Mouse (Mus musculus) embryonic facial prominence, embryonic 14.5 days (tissue): ENCODE results near the gene Cyp27b1. TPM values are rescaled to one million over a fixed set of nuclear protein-coding genes. Genes with fewer than 3 reads are reported as not detected.

Experiments used
- ATAC-seq: fragments of 200-750 bp; cut with Nextera tagmentation; 2 replicates; pipeline ENCODE4 v1.8.0; 2017; ENCODE audit warnings: low read depth, moderate number of reproducible peaks, moderate TSS enrichment
- DNase-seq: peaks from one replicate; pipeline ENCODE4 v3.0.0-alpha.2; 2015; ENCODE audit warnings: low spot score
- H3K27ac ChIP-seq: fragments of 300-500 bp; sonication (generic); replicated peaks from 2 replicates; pipeline ENCODE4 v1.5.1; 2014; ENCODE audit warnings: low read depth, mild to moderate bottlenecking, low read length, moderate library complexity
- H3K27me3 ChIP-seq: fragments of 300-500 bp; sonication (generic); replicated peaks from 2 replicates; pipeline ENCODE4 v1.6.1; 2014; ENCODE audit warnings: low read length; ENCODE audit not compliant: control insufficient read depth, insufficient read depth
- H3K36me3 ChIP-seq: fragments of 300-500 bp; sonication (generic); 2 replicates; pipeline ENCODE4 v1.6.1; 2014; ENCODE audit warnings: low read length, mixed read lengths; ENCODE audit not compliant: control insufficient read depth, insufficient read depth
- H3K4me1 ChIP-seq: fragments of 300-500 bp; sonication (generic); 2 replicates; pipeline ENCODE4 v1.6.1; 2014; ENCODE audit warnings: antibody characterized with exemption, low read length; ENCODE audit not compliant: control insufficient read depth, insufficient read depth
- H3K4me2 ChIP-seq: fragments of 300-500 bp; sonication (generic); 2 replicates; pipeline ENCODE4 v1.6.1; 2014; ENCODE audit warnings: low read depth, mild to moderate bottlenecking, low read length, moderate library complexity, mixed read lengths
- H3K4me3 ChIP-seq: fragments of 300-500 bp; sonication (generic); 2 replicates; pipeline ENCODE4 v1.5.1; 2014; ENCODE audit warnings: low read depth, mild to moderate bottlenecking, low read length
- H3K9ac ChIP-seq: fragments of 300-500 bp; sonication (generic); 2 replicates; pipeline ENCODE4 v1.6.1; 2014; ENCODE audit warnings: low read depth, mild to moderate bottlenecking, low read length, moderate library complexity, mixed read lengths
- H3K9me3 ChIP-seq: fragments of 300-500 bp; sonication (generic); 2 replicates; pipeline ENCODE4 v1.6.1; 2016; ENCODE audit warnings: low read length; ENCODE audit not compliant: control insufficient read depth
- WGBS: fragments of 180-500 bp; shearing (Covaris S2); extraction: QIAGEN DNeasy Blood & Tissue Kit; methylation state at CpG from one replicate; pipeline ENCODE4 v1.1.7; 2014; 5-methylcytosine and 5-hydroxymethylcytosine counted together
- polyA plus RNA-seq: library from polyadenylated mRNA; unstranded; fragments of >200 nt; fragmentation: Nextera tagmentation; extraction: Ambion mirVana; gene quantifications from 2 replicates; pipeline ENCODE4 v1.2.1, GENCODE M21; 2014

Cyp27b1 gene
- polyA plus RNA-seq, 1 experiment from 2014 or later: 0.13 TPM

DNA sequence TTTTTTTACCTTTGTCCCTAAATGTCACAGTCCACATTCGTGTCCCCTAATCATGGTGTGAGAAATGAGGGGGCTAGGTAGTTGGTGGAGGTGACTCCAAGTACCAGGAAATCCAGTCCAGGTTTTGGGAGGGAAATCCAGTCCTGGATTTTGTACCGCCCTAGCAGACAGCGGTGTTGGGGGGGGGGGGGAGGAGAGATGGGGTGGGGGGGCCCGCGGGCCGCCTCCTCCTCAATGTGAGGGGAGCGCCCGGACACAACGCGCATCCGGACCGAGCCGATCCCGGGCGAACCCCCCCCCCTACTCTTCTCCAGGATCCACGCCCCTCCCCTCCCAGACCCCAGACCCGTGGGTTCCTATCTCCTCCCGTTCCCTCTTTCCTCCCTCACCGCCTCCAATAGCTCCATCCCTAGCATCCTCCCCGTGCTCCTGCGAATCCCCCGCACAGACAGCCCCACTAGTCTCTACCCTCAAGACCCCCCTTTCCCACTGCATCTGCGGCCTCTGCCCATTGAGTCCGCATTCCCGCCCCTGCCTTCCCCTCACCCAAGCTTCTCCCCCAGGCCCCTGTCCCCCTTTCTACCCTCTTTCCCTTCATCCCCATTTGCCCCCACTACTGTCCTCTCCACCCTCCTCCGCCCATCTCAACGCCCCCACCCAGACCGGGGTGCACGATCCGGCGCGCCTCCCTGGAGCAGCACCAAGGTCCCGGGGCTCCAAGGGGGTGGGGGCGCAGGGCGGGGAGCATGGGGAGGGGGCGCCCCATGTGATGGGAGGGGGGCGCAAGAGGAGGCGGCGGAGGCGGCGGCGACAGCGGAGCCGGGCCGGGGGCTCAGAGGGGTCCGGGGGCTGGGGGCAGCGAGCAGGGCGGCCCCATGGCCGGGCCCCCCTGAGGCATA is 30.9 kb downstream of the Cyp27b1 start:
- WGBS: 1% methylated on average over 35 of the region's 49 CpGs

DNA sequence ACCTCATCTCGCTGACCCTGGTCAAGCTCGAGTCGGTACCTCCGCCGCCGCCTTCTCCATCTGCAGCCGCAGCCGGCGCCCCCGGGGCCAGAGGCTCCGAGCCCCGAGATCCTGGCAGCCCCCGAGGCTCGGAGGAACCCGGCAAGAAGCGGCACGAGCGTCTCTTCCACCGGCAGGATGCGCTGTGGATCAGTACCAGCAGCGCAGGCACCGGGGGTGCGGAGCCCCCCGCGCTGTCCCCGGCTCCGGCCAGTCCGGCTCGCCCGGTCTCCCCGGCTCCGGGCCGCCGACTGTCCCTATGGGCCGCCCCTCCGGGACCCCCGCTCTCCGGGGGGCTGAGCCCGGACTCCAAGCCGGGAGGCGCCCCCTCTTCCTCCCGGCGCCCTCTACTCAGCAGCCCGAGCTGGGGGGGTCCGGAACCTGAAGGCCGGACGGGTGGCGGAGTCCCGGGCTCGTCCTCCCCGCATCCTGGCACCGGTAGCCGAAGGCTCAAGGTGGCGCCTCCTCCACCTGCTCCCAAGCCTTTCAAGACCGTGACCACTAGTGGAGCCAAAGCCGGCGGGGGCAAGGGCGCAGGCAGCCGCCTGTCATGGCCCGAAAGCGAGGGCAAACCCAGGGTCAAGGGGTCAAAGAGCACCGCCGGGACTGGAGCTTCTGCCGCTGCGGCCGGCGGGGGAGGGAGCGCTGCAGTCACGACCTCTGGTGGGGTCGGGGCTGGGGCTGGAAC is 31.8 kb downstream of the Cyp27b1 start:
- H3K27me3 ChIP-seq: peaks cover 88% of the 10 kb centered on the region
- ATAC-seq: no peak
- no peak for DNase-seq
- no peak overlapping the region for H3K27ac ChIP-seq
- H3K4me2 ChIP-seq: peak overlapping the region; percentile 99
- 2% methylated on average over 20 of the region's 70 CpGs for WGBS
- H3K9ac ChIP-seq: peak overlapping the region; percentile 67
- peak overlapping the region; percentile 63 for H3K4me3 ChIP-seq
- H3K4me1 ChIP-seq: peaks cover 20% of the 10 kb centered on the region
- H3K36me3 ChIP-seq: no peaks in the 10 kb centered on the region
- H3K9me3 ChIP-seq: no peaks in the 10 kb centered on the region

More for the DNA sequence above, 30.9 kb downstream of the Cyp27b1 start:
- peak; percentile 50 for ATAC-seq
- Histone ChIP-seq H3K4me1 (peaks cover 20% of the 10 kb centered on the region), H3K4me3 (peak overlapping the region; percentile 63), H3K27ac (no peak overlapping the region), H3K27me3 (peaks cover 88% of the 10 kb centered on the region), H3K9ac (peak overlapping the region; percentile 67), H3K4me2 (peak overlapping the region; percentile 99), H3K9me3 (no peaks in the 10 kb centered on the region), H3K36me3 (no peaks in the 10 kb centered on the region)
- DNase-seq: peak; percentile 77

DNA sequence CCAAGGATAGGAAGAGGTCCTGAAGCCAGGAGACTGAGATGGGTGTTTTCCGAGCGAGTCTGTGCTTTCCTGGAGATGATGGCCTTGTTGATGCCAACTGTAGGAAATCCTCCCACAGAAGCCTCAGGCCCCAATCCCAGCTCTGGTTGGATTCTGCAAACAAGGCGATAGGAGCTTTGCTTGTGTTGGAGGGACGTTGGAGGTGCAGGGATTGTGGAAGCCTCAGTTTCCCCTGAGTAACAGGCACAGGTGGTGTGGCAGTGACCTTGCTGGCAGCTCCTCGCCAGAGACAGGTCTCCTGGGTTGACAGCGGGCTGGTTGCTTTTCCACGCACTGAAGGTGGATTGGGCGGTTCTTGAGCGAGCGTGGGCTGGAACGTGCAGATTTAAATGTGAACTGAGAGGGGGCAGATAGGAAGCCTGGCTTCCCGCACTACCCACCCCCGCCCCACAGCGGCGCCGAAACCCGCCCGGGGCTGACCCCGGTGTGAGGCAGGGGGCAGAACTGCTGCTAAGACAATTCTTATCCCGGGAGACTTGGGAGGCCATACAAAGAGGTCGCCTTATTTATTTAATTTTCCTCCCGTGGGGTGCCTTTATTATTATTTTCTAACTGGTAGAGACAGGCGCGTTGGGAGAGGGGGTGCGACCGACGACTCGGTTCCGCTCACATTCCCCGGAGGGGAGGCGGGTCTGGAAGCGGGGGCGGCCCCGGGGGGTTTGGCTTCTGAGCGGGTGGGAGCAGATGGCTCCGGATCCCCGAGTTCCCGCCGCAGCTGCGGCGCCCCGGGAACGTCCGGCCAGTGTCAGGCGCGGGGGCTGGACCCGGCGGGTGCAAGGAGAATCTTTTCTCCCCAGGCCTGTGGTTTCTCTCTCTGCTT is 33.1 kb downstream of the Cyp27b1 start:
- Histone ChIP-seq H3K4me2 (peak overlapping the region; percentile 99), H3K4me3 (peak overlapping the region; percentile 63), H3K9me3 (no peaks in the 10 kb centered on the region), H3K9ac (peak overlapping the region; percentile 47; the same call in 1 of the 2 replicates), H3K27me3 (peaks cover 77% of the 10 kb centered on the region), H3K27ac (no peak overlapping the region), H3K4me1 (peaks cover 20% of the 10 kb centered on the region), H3K36me3 (no peaks in the 10 kb centered on the region)
- DNase-seq (no peak), ATAC-seq (no peak)
- WGBS: 3% methylated on average over 47 of the region's 48 CpGs

DNA sequence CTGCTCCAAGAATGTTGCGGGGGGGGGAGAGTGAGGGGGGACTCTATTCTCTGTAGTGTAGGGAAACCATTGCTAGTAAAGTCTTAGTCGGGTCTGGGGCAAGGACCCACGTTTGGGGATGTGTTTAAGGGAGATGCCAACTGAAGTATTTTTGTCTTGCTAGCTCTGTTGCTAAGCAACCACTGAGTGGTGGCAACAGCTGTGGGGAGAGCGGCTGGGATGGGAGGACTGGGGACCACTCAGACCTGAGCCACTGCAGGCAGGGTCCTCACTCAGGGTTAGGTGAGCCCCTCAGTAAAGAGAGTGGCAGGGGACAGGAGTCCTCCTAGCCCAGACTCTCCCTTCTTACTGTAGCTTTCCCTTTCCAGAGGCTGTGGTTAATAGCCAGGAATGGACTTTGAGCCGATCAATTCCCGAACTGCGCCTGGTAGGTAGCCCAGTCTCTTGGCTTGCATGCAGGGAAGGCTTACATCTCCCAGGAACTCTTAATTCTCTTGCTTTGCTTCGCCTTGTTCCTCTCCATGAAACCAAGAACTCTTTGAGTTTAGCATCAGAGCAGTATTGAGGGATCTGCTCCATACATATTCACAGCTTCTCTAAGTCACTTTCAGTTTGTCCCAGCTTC is 34.1 kb downstream of the Cyp27b1 start:
- Histone ChIP-seq H3K4me1 (peaks cover 20% of the 10 kb centered on the region), H3K9me3 (no peaks in the 10 kb centered on the region), H3K9ac (no peak overlapping the region), H3K36me3 (no peaks in the 10 kb centered on the region), H3K4me3 (peak overlapping the region; percentile 63; the same call in 1 of the 2 replicates), H3K4me2 (peak overlapping the region; percentile 99; the same call in 1 of the 2 replicates), H3K27ac (no peak overlapping the region), H3K27me3 (peaks cover 70% of the 10 kb centered on the region)
- peak; percentile 50; the same call in 1 of the 2 replicates for ATAC-seq
- 36% methylated on average over 8 of the region's 8 CpGs for WGBS
- peak; percentile 77 for DNase-seq

DNA sequence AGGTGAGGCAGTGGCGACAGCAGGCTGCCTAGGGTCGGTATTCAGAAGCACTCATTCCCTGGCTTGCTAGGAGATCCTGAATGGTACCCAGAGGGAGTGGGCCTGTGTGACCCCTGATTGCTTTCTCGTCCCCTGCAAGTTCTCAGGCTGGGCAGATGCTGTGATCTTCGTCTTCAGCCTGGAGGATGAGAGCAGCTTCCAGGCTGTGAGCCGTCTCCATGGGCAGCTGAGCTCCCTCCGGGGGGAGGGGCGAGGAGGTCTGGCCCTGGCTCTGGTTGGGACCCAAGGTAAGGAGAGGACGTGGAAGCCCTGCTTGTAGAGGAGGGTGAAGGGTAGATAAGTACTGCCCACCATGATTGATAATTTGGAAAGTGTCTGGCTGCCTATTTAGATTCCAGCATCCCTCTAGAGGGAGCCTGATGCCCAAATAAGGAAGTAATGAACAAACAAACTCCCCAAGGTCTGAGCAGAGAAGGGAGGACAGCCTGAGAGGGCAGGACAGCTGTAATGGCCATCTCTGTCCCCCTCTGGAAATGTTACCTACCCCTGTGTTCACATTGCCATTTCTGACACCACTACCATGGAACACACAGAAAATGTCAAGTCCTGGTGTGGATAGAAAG is 35.4 kb downstream of the Cyp27b1 start:
- no peak overlapping the region for H3K4me3 ChIP-seq

DNA sequence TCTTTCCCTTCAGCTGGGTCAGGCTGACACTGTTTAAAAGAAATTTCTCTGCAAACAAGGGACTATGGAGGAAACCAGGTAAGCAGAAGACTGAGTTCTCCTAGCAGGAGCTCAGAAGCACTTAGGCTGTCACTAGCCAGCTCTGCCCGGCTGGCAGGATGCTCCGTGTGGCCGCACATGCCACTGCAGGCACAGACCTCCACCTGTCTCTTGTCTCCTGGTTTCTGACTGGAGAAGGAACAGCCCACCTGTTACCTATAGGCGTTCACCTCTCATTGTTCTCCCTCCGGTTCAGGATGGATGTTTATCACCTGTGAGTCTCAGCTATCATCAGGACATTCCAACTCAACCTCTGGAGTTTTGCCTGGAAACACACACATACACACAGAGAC is 35.9 kb downstream of the Cyp27b1 start:
- no peak overlapping the region for H3K9ac ChIP-seq
- no peak for DNase-seq
- H3K4me3 ChIP-seq: no peak overlapping the region
- no peak overlapping the region for H3K4me2 ChIP-seq
- no peaks in the 10 kb centered on the region for H3K9me3 ChIP-seq
- 0 out of 2 replicates have a peak, but pooled peaks cover 7% of the 10 kb centered on the region for H3K36me3 ChIP-seq
- 49% methylated on average over 5 of the region's 5 CpGs for WGBS
- H3K27me3 ChIP-seq: peaks cover 65% of the 10 kb centered on the region
- peaks cover 16% of the 10 kb centered on the region for H3K4me1 ChIP-seq
- no peak overlapping the region for H3K27ac ChIP-seq
- no peak for ATAC-seq

More for the DNA sequence above, 35.4 kb downstream of the Cyp27b1 start:
- no peak overlapping the region for H3K9ac ChIP-seq
- no peaks in the 10 kb centered on the region for H3K9me3 ChIP-seq
- DNase-seq (no peak), ATAC-seq (no peak)
- H3K36me3 ChIP-seq: 0 out of 2 replicates have a peak, but pooled peaks cover 7% of the 10 kb centered on the region
- no peak overlapping the region for H3K4me2 ChIP-seq
- WGBS: 37% methylated on average over 8 of the region's 8 CpGs
- H3K4me1 ChIP-seq: peaks cover 17% of the 10 kb centered on the region
- no peak overlapping the region for H3K27ac ChIP-seq
- H3K27me3 ChIP-seq: peaks cover 66% of the 10 kb centered on the region

DNA sequence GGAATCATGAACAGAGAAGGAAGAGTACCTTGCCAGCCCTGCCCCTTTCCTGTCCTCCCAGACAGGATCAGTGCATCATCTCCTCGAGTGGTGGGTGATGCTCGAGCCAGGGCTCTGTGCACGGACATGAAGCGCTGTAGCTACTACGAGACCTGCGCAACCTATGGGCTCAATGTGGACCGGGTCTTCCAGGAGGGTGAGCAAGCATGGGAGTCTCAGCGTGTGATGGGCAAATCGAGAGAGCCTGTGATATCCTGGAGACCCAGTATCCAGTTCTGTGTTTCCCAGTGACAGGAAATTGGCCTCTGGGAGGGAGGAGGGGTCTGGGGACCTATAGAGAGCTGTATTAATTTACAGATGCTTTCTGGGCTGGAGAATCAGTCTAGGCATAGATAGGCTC is 37.0 kb downstream of the Cyp27b1 start:
- H3K4me1 ChIP-seq: peaks cover 14% of the 10 kb centered on the region
- ATAC-seq (no peak), DNase-seq (no peak)
- H3K4me2 ChIP-seq: no peak overlapping the region
- no peak overlapping the region for H3K9ac ChIP-seq
- H3K27ac ChIP-seq: no peak overlapping the region
- 0 out of 2 replicates have a peak, but pooled peaks cover 7% of the 10 kb centered on the region for H3K36me3 ChIP-seq
- no peak overlapping the region for H3K4me3 ChIP-seq
- peaks cover 65% of the 10 kb centered on the region for H3K27me3 ChIP-seq
- no peaks in the 10 kb centered on the region for H3K9me3 ChIP-seq
- WGBS: 82% methylated on average over 9 of the region's 9 CpGs
